Mouse (Mus musculus) bone marrow macrophage, adult 2 months (primary cell): ENCODE measurements around the gene Zfp143. TPM values are rescaled to one million over a fixed set of nuclear protein-coding genes. Genes with fewer than 3 reads are reported as not detected.
"Not testable (repeated sequence)": the region's sequence is repeated elsewhere in the genome, so short reads cannot be mapped to it uniquely, and the experiment has no call there.

Experiments used
- H3K27ac ChIP-seq: 2 replicates; pipeline ENCODE4 v1.5.1; 2012; ENCODE audit warnings: low read depth, low read length; ENCODE audit not compliant: insufficient read depth
- H3K4me1 ChIP-seq: 2 replicates; pipeline ENCODE4 v1.6.1; 2012; ENCODE audit warnings: low read length; ENCODE audit not compliant: control insufficient read depth, insufficient read depth
- H3K4me3 ChIP-seq: 2 replicates; pipeline ENCODE4 v1.5.1; 2012; ENCODE audit warnings: mild to moderate bottlenecking, low read length, moderate library complexity; ENCODE audit not compliant: insufficient read depth
- CTCF ChIP-seq: IDR thresholded peaks from 2 replicates; pipeline ENCODE4 v1.5.1; 2012; ENCODE audit warnings: low read depth, mild to moderate bottlenecking, low read length, moderate library complexity
- POLR2A ChIP-seq: IDR thresholded peaks from 2 replicates; pipeline ENCODE4 v1.6.1; 2012; ENCODE audit warnings: mild to moderate bottlenecking, low read depth, low read length, borderline replicate concordance
- polyA plus RNA-seq: library from polyadenylated mRNA; stranded (reverse); fragments of >200 nt; gene quantifications from 2 replicates; pipeline ENCODE4 v1.2.4, GENCODE M21; 2012; ENCODE audit not compliant: missing spikeins, insufficient read depth, insufficient read length

Gene Zfp143
- polyA plus RNA-seq, 1 experiment, result 17.4 TPM

- H3K4me3 ChIP-seq, result peak overlapping the region; percentile 96
- no peak overlapping the region for H3K27ac ChIP-seq
- H3K4me1 ChIP-seq, result peaks cover 10% of the 10 kb centered on the region
- TF ChIP-seq POLR2A (no peak), CTCF (no peak)
Measured at GRCm38 (mm10) chr7:110123844-110124555, 63.0 kb downstream of the Zfp143 start.

GRCm38 (mm10) chr7:110128566-110128965 is 67.5 kb downstream of the Zfp143 start:
- TF ChIP-seq CTCF (no peak), POLR2A (no peak)
- Histone ChIP-seq H3K27ac (no peak overlapping the region), H3K4me3 (no peak overlapping the region), H3K4me1 (peaks cover 6% of the 10 kb centered on the region)

- not testable (repeated sequence) for H3K27ac ChIP-seq, H3K4me1 ChIP-seq
Measured at GRCm38 (mm10) chr7:110132272-110132671, 71.3 kb downstream of the Zfp143 start.

GRCm38 (mm10) chr7:110133988-110134387 is 73.0 kb downstream of the Zfp143 start:
- Histone ChIP-seq H3K27ac (no peak overlapping the region), H3K4me3 (no peak overlapping the region), H3K4me1 (no peaks in the 10 kb centered on the region)
- TF ChIP-seq CTCF (no peak), POLR2A (no peak)

More at GRCm38 (mm10) chr7:110132272-110132671, 71.3 kb downstream of the Zfp143 start:
- H3K4me3 ChIP-seq, result not testable (repeated sequence)

- Histone ChIP-seq H3K27ac (no peak overlapping the region), H3K4me1 (no peaks in the 10 kb centered on the region), H3K4me3 (no peak overlapping the region)
- TF ChIP-seq CTCF (no peak), POLR2A (no peak)
Measured at GRCm38 (mm10) chr7:110138538-110138937, 77.5 kb downstream of the Zfp143 start.

GRCm38 (mm10) chr7:110143863-110144262 is 82.8 kb downstream of the Zfp143 start:
- Histone ChIP-seq H3K27ac (no peak overlapping the region), H3K4me3 (no peak overlapping the region), H3K4me1 (no peaks in the 10 kb centered on the region)
- TF ChIP-seq CTCF (no peak), POLR2A (no peak)

Other genes with a start within 250 kb of the Zfp143 start
- gene Scube2, start 195.5 kb upstream of the Zfp143 start, polyA plus RNA-seq, result not detected in 2 replicates
- 159 and 160 TPM in 2 replicates for gene Dennd5a, start 100.7 kb upstream of the Zfp143 start, polyA plus RNA-seq
- 43.1 and 47.3 TPM in 2 replicates for gene Tmem41b, start 74.3 kb upstream of the Zfp143 start, polyA plus RNA-seq
- 51.7 and 55.2 TPM in 2 replicates for gene Ipo7, start 42.9 kb upstream of the Zfp143 start, polyA plus RNA-seq
- gene Wee1, start 60.8 kb downstream of the Zfp143 start, polyA plus RNA-seq, result 7.1 and 7.2 TPM in 2 replicates
- gene Swap70, start 160.5 kb downstream of the Zfp143 start, polyA plus RNA-seq, result 113 and 114 TPM in 2 replicates